Mouse (Mus musculus): ENCODE measurements at regions not wholly inside any gene's neighbourhood (a gene's known extent, or its start where the extent isn't known, plus 50 kb on each side); places are given as distances from the start of the nearest gene placed in this dataset.

DNA sequence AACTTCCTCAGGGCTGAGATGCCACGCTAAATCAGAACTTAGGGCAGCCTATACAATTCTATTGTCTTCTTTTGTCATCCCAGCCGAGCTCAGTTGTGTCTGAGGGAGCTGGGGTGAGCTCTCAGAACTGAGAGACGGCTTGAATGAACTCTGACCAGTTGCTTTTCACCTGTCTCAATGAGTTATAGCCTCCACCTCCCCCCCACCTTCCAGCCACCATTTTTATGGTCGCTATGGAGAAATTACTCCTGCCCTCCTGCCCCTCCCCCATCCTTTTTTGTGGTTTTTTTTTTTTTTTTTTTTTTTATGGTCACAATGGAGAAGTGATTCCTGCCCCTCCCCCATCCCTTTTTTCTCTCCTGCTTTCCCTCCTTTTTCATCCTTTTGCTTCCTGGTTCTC, 251.6 kb upstream of the Gm10131 start:
- Histone ChIP-seq H3K4me3 (ENCODE audit: low read depth, low read length) (no peak overlapping the region), H3K4me1 (replicated peaks; ENCODE audit: control insufficient read depth, insufficient read depth, low read length) (no peaks in the 10 kb centered on the region), H3K9me3 (ENCODE audit: control insufficient read depth, low read length) (no peaks in the 10 kb centered on the region), H3K27ac (ENCODE audit: low read depth, low read length) (no peak overlapping the region), H3K4me2 (no peak overlapping the region), H3K36me3 (ENCODE audit: control insufficient read depth, insufficient read depth, low read length) (no peaks in the 10 kb centered on the region), H3K27me3 (replicated peaks; ENCODE audit: control insufficient read depth, insufficient read depth, low read length) (no peaks in the 10 kb centered on the region), H3K9ac (ENCODE audit: low read depth, low read length) (no peak overlapping the region)
- ATAC-seq (replicated peaks; ENCODE audit: low FRiP score): no peak
- WGBS: 67% methylated on average over 4 of the region's 4 CpGs
- DNase-seq (ENCODE audit: low spot score): no peak

DNA sequence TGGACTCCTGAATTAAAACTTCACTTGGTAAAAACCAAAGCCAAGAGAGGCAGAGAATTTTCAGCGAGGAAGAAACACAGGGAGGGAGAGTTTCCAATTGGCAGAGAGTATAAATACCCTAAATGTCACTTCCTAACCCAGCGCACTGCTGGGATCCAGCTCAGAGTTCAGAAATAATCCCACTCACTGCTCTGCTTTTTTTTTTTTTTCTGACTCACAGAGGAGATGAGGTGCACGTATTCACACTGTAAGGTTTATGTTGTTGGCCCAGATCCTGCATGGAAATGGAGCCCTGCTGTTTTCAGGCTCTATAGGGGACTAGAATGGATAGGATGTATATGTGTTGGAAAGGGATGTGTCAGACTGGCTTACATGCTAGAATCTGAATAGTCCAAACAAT, 249.8 kb upstream of the Gm10131 start:
- H3K9me3 ChIP-seq (ENCODE audit: control insufficient read depth, low read length): no peaks in the 10 kb centered on the region
- no peak overlapping the region for H3K4me3 ChIP-seq (ENCODE audit: low read depth, low read length)
- no peak overlapping the region for H3K27ac ChIP-seq (ENCODE audit: low read depth, low read length)
- no peak overlapping the region for H3K4me2 ChIP-seq
- 79% methylated on average over 3 of the region's 3 CpGs for WGBS
- no peaks in the 10 kb centered on the region for H3K36me3 ChIP-seq (ENCODE audit: control insufficient read depth, insufficient read depth, low read length)
- H3K9ac ChIP-seq (ENCODE audit: low read depth, low read length): no peak overlapping the region
- ATAC-seq (replicated peaks; ENCODE audit: low FRiP score) (no peak), DNase-seq (ENCODE audit: low spot score) (no peak)
- H3K27me3 ChIP-seq (replicated peaks; ENCODE audit: control insufficient read depth, insufficient read depth, low read length): no peaks in the 10 kb centered on the region
- H3K4me1 ChIP-seq (replicated peaks; ENCODE audit: control insufficient read depth, insufficient read depth, low read length): no peaks in the 10 kb centered on the region

DNA sequence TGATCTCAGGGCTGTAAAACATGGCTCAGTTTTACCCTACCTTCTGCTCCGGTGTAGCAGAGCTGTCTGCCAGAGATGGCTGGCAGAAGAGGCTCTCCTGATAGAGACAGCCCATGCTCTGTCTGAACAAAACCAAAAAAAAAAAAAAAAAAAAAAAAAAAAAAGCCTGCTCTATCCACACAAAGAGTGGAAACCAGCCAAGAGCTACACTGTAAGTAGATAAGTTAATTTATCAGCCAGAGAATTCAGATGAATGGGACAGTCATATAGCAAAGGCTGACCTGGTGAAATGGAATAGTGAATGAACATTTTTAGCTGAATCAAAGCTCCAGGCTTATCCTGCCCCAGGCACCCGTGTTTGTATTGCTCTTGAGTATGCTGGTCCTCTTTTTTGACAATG, 248.2 kb upstream of the Gm10131 start:
- DNase-seq (ENCODE audit: low spot score): no peak

DNA sequence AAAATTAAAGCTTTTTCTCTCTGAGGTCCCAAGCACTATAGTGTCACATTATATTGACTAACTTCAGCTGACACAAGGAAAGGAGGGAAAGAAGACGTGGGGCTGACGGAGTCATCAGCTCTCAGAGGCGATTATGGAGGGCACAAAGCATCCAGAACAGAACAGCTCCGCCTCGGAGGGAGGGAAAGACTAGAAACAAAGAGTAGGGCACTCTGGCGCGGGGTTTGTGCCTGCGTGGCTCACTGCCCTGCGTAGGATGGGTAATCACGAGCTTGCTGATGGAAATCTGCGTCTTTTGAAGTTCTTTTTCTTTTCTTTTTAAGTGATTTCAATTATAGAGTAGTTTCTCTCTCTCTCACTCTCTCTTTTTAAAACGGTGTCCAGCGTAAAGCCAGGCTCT, 243.5 kb upstream of the Gm10131 start:
- ATAC-seq (replicated peaks; ENCODE audit: low FRiP score) (no peak), DNase-seq (ENCODE audit: low spot score) (no peak)
- Histone ChIP-seq H3K4me3 (ENCODE audit: low read depth, low read length) (no peak overlapping the region), H3K36me3 (ENCODE audit: control insufficient read depth, insufficient read depth, low read length) (no peaks in the 10 kb centered on the region), H3K9me3 (ENCODE audit: control insufficient read depth, low read length) (no peaks in the 10 kb centered on the region), H3K9ac (ENCODE audit: low read depth, low read length) (no peak overlapping the region), H3K27ac (ENCODE audit: low read depth, low read length) (no peak overlapping the region), H3K4me1 (replicated peaks; ENCODE audit: control insufficient read depth, insufficient read depth, low read length) (no peaks in the 10 kb centered on the region), H3K27me3 (replicated peaks; ENCODE audit: control insufficient read depth, insufficient read depth, low read length) (no peaks in the 10 kb centered on the region), H3K4me2 (no peak overlapping the region)
- 73% methylated on average over 13 of the region's 13 CpGs for WGBS

More for the DNA sequence above, 248.2 kb upstream of the Gm10131 start:
- WGBS: 60% methylated on average over 2 of the region's 2 CpGs
- H3K4me2 ChIP-seq: no peak overlapping the region
- H3K27ac ChIP-seq (ENCODE audit: low read depth, low read length): no peak overlapping the region
- H3K36me3 ChIP-seq (ENCODE audit: control insufficient read depth, insufficient read depth, low read length): no peaks in the 10 kb centered on the region
- no peaks in the 10 kb centered on the region for H3K9me3 ChIP-seq (ENCODE audit: control insufficient read depth, low read length)
- no peak overlapping the region for H3K4me3 ChIP-seq (ENCODE audit: low read depth, low read length)
- H3K4me1 ChIP-seq (replicated peaks; ENCODE audit: control insufficient read depth, insufficient read depth, low read length): no peaks in the 10 kb centered on the region
- no peak for ATAC-seq (replicated peaks; ENCODE audit: low FRiP score)
- no peaks in the 10 kb centered on the region for H3K27me3 ChIP-seq (replicated peaks; ENCODE audit: control insufficient read depth, insufficient read depth, low read length)
- no peak overlapping the region for H3K9ac ChIP-seq (ENCODE audit: low read depth, low read length)

DNA sequence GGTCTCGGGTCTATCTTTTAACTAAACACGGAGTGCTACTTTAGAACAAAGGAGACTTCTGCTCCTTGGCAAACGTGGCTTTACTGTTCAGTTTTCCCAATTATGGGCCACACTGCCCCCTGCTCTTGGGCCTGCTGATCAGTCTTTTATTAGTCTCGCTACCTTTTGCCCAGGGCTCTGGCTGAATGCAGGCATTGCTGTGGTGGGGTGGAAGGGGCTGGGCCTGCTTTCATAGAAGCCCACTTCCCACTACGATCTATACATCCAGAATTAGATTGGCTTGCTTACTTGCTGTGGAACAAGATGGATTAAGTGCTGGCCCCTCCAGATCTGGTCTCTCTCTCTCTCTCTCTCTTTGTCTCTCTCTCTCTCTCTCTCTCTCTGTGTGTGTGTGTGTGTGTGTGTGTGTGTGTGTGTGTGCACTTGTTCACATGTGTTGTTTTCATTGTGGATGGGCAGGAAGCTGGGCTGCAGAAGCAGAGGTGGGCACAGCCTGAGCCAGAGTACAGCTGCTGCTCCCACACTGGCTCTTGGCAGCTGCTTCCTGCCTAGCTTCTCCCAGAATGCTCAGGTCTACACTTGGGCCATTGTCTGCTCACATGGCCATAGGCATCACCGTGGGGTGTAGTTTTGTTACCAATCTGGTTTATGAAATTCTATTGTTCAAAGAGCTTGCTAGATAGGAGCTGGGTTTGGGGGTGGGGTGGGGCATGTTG, 241.8 kb upstream of the Gm10131 start:
- Histone ChIP-seq H3K4me1 (replicated peaks; ENCODE audit: control insufficient read depth, insufficient read depth, low read length) (no peaks in the 10 kb centered on the region), H3K27me3 (replicated peaks; ENCODE audit: control insufficient read depth, insufficient read depth, low read length) (no peaks in the 10 kb centered on the region), H3K27ac (ENCODE audit: low read depth, low read length) (no peak overlapping the region), H3K9me3 (ENCODE audit: control insufficient read depth, low read length) (no peaks in the 10 kb centered on the region), H3K9ac (ENCODE audit: low read depth, low read length) (no peak overlapping the region), H3K4me3 (ENCODE audit: low read depth, low read length) (no peak overlapping the region), H3K36me3 (ENCODE audit: control insufficient read depth, insufficient read depth, low read length) (no peaks in the 10 kb centered on the region), H3K4me2 (no peak overlapping the region)
- ATAC-seq (replicated peaks; ENCODE audit: low FRiP score) (no peak), DNase-seq (ENCODE audit: low spot score) (no peak)
- WGBS: 70% methylated on average over 6 of the region's 6 CpGs

DNA sequence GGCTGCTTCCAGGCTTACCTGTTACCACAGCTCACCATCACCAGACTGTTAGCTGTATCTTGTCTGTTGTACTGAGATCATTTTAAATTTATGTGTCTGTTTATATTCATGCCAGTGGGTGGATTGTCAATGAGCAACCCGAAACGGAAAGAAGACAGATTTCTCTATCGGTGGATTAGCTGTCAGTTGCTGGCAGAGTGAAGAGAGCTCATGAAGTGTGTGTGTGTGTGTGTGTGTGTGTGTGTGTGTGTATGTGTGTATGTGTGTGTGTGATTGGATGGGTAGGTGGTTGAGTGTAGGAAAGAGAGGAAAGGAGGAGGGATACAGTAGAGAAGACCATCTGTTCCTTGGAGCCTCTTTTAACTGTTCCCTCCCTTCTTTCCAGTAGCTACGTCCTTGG, 223.3 kb upstream of the Gm10131 start:
- no peak overlapping the region for H3K27ac ChIP-seq (ENCODE audit: low read depth, low read length)
- 88% methylated on average over 4 of the region's 4 CpGs for WGBS
- no peaks in the 10 kb centered on the region for H3K4me1 ChIP-seq (replicated peaks; ENCODE audit: control insufficient read depth, insufficient read depth, low read length)
- DNase-seq (ENCODE audit: low spot score): no peak
- no peak overlapping the region for H3K9ac ChIP-seq (ENCODE audit: low read depth, low read length)
- no peaks in the 10 kb centered on the region for H3K27me3 ChIP-seq (replicated peaks; ENCODE audit: control insufficient read depth, insufficient read depth, low read length)
- H3K4me3 ChIP-seq (ENCODE audit: low read depth, low read length): no peak overlapping the region
- no peaks in the 10 kb centered on the region for H3K9me3 ChIP-seq (ENCODE audit: control insufficient read depth, low read length)
- H3K4me2 ChIP-seq: no peak overlapping the region
- H3K36me3 ChIP-seq (ENCODE audit: control insufficient read depth, insufficient read depth, low read length): no peaks in the 10 kb centered on the region
- no peak for ATAC-seq (replicated peaks; ENCODE audit: low FRiP score)

DNA sequence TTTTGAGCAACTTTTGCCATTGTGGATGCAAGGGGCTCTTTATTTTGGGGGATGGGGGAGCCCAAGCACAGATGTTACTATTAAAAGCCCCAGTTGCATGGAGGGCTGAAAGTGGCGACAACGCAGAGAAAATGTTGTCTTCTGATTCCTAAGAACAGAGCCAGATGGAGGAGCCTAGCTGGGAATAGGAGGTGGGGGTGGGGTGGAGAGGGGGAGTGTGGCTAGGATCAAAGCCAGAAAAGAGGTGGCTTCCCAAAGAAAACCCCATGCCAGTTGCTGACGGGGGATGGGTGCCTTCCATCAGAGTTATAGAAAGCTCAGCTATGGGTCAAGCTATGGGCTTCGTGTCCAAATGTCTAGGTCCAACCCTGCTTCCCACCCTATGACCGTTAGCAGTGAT, 220.1 kb upstream of the Gm10131 start:
- DNase-seq (ENCODE audit: low spot score): no peak
- Histone ChIP-seq H3K9me3 (ENCODE audit: control insufficient read depth, low read length) (no peaks in the 10 kb centered on the region), H3K4me2 (no peak overlapping the region), H3K27me3 (replicated peaks; ENCODE audit: control insufficient read depth, insufficient read depth, low read length) (no peaks in the 10 kb centered on the region), H3K4me1 (replicated peaks; ENCODE audit: control insufficient read depth, insufficient read depth, low read length) (no peaks in the 10 kb centered on the region), H3K27ac (ENCODE audit: low read depth, low read length) (no peak overlapping the region), H3K36me3 (ENCODE audit: control insufficient read depth, insufficient read depth, low read length) (no peaks in the 10 kb centered on the region), H3K9ac (ENCODE audit: low read depth, low read length) (no peak overlapping the region), H3K4me3 (ENCODE audit: low read depth, low read length) (no peak overlapping the region)
- no peak for ATAC-seq (replicated peaks; ENCODE audit: low FRiP score)
- WGBS: 44% methylated on average over 5 of the region's 5 CpGs

DNA sequence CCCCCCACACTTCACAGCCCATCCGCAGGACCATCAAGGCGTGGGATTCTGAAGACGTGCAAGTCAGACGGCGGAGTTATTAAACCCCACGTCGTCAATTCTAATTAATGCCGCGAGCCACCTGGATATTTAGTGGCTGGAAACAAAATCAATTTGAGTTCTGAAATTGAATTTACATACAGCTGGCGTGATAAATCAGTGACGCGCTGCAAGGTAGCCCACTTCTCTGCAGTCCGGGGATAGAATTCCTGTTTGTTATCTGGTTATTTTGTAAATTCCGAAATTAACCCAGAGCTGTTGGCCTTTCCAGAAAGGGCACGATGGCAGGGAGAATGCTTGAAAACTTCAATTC, 215.1 kb upstream of the Gm10131 start:
- no peaks in the 10 kb centered on the region for H3K36me3 ChIP-seq (ENCODE audit: control insufficient read depth, insufficient read depth, low read length)
- H3K27me3 ChIP-seq (replicated peaks; ENCODE audit: control insufficient read depth, insufficient read depth, low read length): no peaks in the 10 kb centered on the region; the same call in none of the 2 replicates
- peak overlapping the region; percentile 58 for H3K4me2 ChIP-seq
- no peak for DNase-seq (ENCODE audit: low spot score)
- no peak overlapping the region for H3K9ac ChIP-seq (ENCODE audit: low read depth, low read length)
- H3K27ac ChIP-seq (ENCODE audit: low read depth, low read length): no peak overlapping the region
- peak overlapping the region; percentile 20; the same call in 1 of the 2 replicates for H3K4me3 ChIP-seq (ENCODE audit: low read depth, low read length)
- no peaks in the 10 kb centered on the region for H3K9me3 ChIP-seq (ENCODE audit: control insufficient read depth, low read length)
- 20% methylated on average over 15 of the region's 15 CpGs for WGBS
- no peak for ATAC-seq (replicated peaks; ENCODE audit: low FRiP score)
- H3K4me1 ChIP-seq (replicated peaks; ENCODE audit: control insufficient read depth, insufficient read depth, low read length): no peaks in the 10 kb centered on the region

DNA sequence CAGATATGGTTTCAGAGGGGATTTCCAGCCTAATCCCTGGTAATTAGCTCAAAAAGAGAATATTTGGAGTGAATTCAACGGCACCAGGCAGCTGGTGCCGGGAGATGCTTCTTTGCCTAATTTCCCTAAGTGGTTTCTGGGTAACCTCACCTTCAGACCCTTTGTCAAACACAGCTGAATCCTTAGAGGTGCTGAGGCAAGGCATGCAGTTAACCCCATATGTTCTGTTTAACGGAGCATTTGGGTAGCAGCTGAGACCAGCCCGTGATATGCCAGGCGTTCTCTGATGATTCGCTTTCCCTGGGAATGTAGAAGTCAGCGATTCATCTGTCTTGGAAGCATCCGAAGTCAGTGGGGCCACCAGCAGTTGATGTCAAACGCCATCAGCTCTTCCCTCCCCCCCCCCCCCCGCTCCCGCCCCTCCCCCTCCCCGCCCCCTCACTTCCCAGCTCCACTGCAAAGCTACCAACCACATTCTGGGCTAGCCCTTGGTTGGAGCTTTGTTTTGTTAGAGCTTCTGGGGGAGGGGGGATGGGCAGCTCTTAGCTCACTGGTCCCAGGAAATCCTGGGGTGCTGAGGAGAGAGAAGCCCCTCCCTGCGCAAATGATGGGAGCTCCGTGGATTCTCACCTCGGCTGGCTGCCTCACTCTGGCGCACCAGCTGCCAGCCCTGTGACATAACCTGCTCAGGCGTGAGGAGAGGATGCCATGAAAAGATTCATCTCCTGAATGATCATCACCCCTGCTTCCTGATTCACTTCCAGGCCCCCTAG, 214.5 kb upstream of the Gm10131 start:
- WGBS: 7% methylated on average over 14 of the region's 17 CpGs
- H3K27me3 ChIP-seq (replicated peaks; ENCODE audit: control insufficient read depth, insufficient read depth, low read length): no peaks in the 10 kb centered on the region; the same call in none of the 2 replicates
- no peaks in the 10 kb centered on the region for H3K9me3 ChIP-seq (ENCODE audit: control insufficient read depth, low read length)
- H3K36me3 ChIP-seq (ENCODE audit: control insufficient read depth, insufficient read depth, low read length): no peaks in the 10 kb centered on the region
- peak overlapping the region; percentile 20; the same call in 1 of the 2 replicates for H3K4me3 ChIP-seq (ENCODE audit: low read depth, low read length)
- no peaks in the 10 kb centered on the region for H3K4me1 ChIP-seq (replicated peaks; ENCODE audit: control insufficient read depth, insufficient read depth, low read length)
- DNase-seq (ENCODE audit: low spot score) (no peak), ATAC-seq (replicated peaks; ENCODE audit: low FRiP score) (no peak)
- H3K4me2 ChIP-seq: peak overlapping the region; percentile 58
- H3K27ac ChIP-seq (ENCODE audit: low read depth, low read length): no peak overlapping the region
- no peak overlapping the region for H3K9ac ChIP-seq (ENCODE audit: low read depth, low read length)

All from liver, embryonic 11.5 days (tissue).